Mouse (Mus musculus) CH12.LX (cell line): ENCODE measurements around the gene Pou2af1. TPM values are rescaled to one million over a fixed set of nuclear protein-coding genes. Genes with fewer than 3 reads are reported as not detected.
A peak's percentile ranks its signal among the peaks of the same experiment; 100 is the strongest.

Experiments
- DNase-seq: peaks from one replicate; pipeline ENCODE4 v3.0.0-alpha.2; 2013; ENCODE audit errors: extremely low read depth
- H3K27ac ChIP-seq: 2 replicates; pipeline ENCODE4 v1.5.1; 2012; ENCODE audit warnings: low read depth, mild to moderate bottlenecking, control low read depth, moderate library complexity; ENCODE audit not compliant: insufficient read depth
- H3K27me3 ChIP-seq: replicated peaks from 2 replicates; pipeline ENCODE3; 2012; ENCODE audit warnings: inconsistent platforms
- H3K36me3 ChIP-seq, 2 experiments: replicated peaks in 1 of 2; 2 replicates each; pipeline versions ENCODE3 to v1.6.1; 2012; ENCODE audit warnings: inconsistent platforms in 1 of 2, low read length in 1 of 2, mild to moderate bottlenecking in 1 of 2, mixed read lengths in 1 of 2, moderate library complexity in 1 of 2; ENCODE audit not compliant: control insufficient read depth in 1 of 2, insufficient read depth in 1 of 2
- H3K4me1 ChIP-seq, 2 experiments: 2 replicates each; pipeline ENCODE4 v1.6.1; 2012; ENCODE audit warnings: inconsistent platforms in 1 of 2, moderate library complexity in 1 of 2; ENCODE audit not compliant: insufficient read depth in 2 of 2, control insufficient read depth in 1 of 2
- H3K4me2 ChIP-seq: 2 replicates; pipeline ENCODE4 v1.6.1; 2012; ENCODE audit warnings: low read depth, mild to moderate bottlenecking, control low read depth; ENCODE audit not compliant: poor library complexity, insufficient read depth, severe bottlenecking
- H3K4me3 ChIP-seq, 3 experiments: fragments of 150-350 bp in 1 of 3; sonication (generic) in 1 of 3; replicated peaks in 1 of 3; 2 replicates each; pipeline versions ENCODE3 to v1.5.1; 2011 to 2012; ENCODE audit warnings: low read depth in 2 of 3, low read length in 2 of 3, mild to moderate bottlenecking in 2 of 3, moderate library complexity in 2 of 3, control low read depth in 1 of 3, improper control_type of control experiment in 1 of 3, inconsistent platforms in 1 of 3, mixed read lengths in 1 of 3; ENCODE audit not compliant: poor library complexity in 1 of 3
- H3K79me2 ChIP-seq: replicated peaks from 2 replicates; pipeline ENCODE4 v1.6.1; 2012; ENCODE audit warnings: mild to moderate bottlenecking, moderate library complexity; ENCODE audit not compliant: control insufficient read depth, poor library complexity, insufficient read depth, severe bottlenecking; ENCODE audit errors: extremely low read depth
- H3K9ac ChIP-seq: 2 replicates; pipeline ENCODE4 v1.6.1; 2012; ENCODE audit warnings: low read depth, mild to moderate bottlenecking, control low read depth, moderate library complexity; ENCODE audit not compliant: insufficient read depth
- H3K9me3 ChIP-seq: replicated peaks from 2 replicates; pipeline ENCODE3; 2012; ENCODE audit warnings: low read length, inconsistent platforms, mixed read lengths
- BHLHE40 ChIP-seq: IDR thresholded peaks from 2 replicates; pipeline ENCODE4 v1.6.1; 2011; ENCODE audit warnings: mild to moderate bottlenecking, low read depth, low read length, improper control_type of control experiment
- CHD1 ChIP-seq: IDR thresholded peaks from 2 replicates; pipeline ENCODE4 v1.6.1; 2012; ENCODE audit warnings: low read depth, low read length, improper control_type of control experiment, inconsistent platforms
- CTCF ChIP-seq, 2 experiments: IDR thresholded peaks in 1 of 2; conservative IDR thresholded peaks in 1 of 2; 2 replicates each; pipeline ENCODE4 v1.5.1; 2011 to 2012; ENCODE audit warnings: low read depth in 2 of 2, low read length in 2 of 2, improper control_type of control experiment in 1 of 2, inconsistent platforms in 1 of 2, mild to moderate bottlenecking in 1 of 2, moderate library complexity in 1 of 2
- ELF1 ChIP-seq: IDR thresholded peaks from 2 replicates; pipeline ENCODE4 v1.6.1; 2014; ENCODE audit warnings: low read depth, mild to moderate bottlenecking, inconsistent platforms, low read length, improper control_type of control experiment
- GABPA ChIP-seq: IDR thresholded peaks from 2 replicates; pipeline ENCODE4 v1.6.1; 2012; ENCODE audit warnings: low read depth, low read length, improper control_type of control experiment, inconsistent platforms; ENCODE audit not compliant: insufficient replicate concordance
- HCFC1 ChIP-seq: IDR thresholded peaks from 2 replicates; pipeline ENCODE4 v1.6.1; 2012; ENCODE audit warnings: low read depth, mild to moderate bottlenecking, inconsistent platforms, low read length, improper control_type of control experiment
- KAT2A ChIP-seq: IDR thresholded peaks from 2 replicates; pipeline ENCODE4 v1.6.1; 2012; ENCODE audit warnings: low read length, improper control_type of control experiment, inconsistent platforms; ENCODE audit not compliant: insufficient replicate concordance
- MAFK ChIP-seq: IDR thresholded peaks from 2 replicates; pipeline ENCODE4 v1.6.1; 2011; ENCODE audit warnings: low read length, improper control_type of control experiment; ENCODE audit not compliant: insufficient replicate concordance
- MAZ ChIP-seq: IDR thresholded peaks from 2 replicates; pipeline ENCODE4 v1.6.1; 2012; ENCODE audit warnings: low read depth, mild to moderate bottlenecking, inconsistent platforms, low read length, improper control_type of control experiment, moderate library complexity
- MEF2A ChIP-seq: IDR thresholded peaks from 2 replicates; pipeline ENCODE4 v1.6.1; 2014; ENCODE audit warnings: low read depth, mild to moderate bottlenecking, inconsistent platforms, low read length, improper control_type of control experiment, borderline replicate concordance
- MXI1 ChIP-seq: IDR thresholded peaks from 2 replicates; pipeline ENCODE4 v1.6.1; 2011; ENCODE audit warnings: mild to moderate bottlenecking, low read depth, low read length, improper control_type of control experiment
- NRF1 ChIP-seq: IDR thresholded peaks from 2 replicates; pipeline ENCODE4 v1.6.1; 2014; ENCODE audit warnings: low read depth, mild to moderate bottlenecking, inconsistent platforms, low read length, improper control_type of control experiment, moderate library complexity
- RAD21 ChIP-seq: IDR thresholded peaks from 2 replicates; pipeline ENCODE4 v1.6.1; 2011; ENCODE audit warnings: low read depth, mild to moderate bottlenecking, low read length, improper control_type of control experiment, moderate library complexity
- RCOR1 ChIP-seq: conservative IDR thresholded peaks from 2 replicates; pipeline ENCODE4 v1.6.1; 2012; ENCODE audit warnings: low read depth, mild to moderate bottlenecking, inconsistent platforms, low read length, improper control_type of control experiment
- SIN3A ChIP-seq: IDR thresholded peaks from 2 replicates; pipeline ENCODE4 v1.6.1; 2012; ENCODE audit warnings: low read length, improper control_type of control experiment, inconsistent platforms
- TCF12 ChIP-seq: IDR thresholded peaks from 2 replicates; pipeline ENCODE4 v1.6.1; 2014; ENCODE audit warnings: low read depth, mild to moderate bottlenecking, inconsistent platforms, low read length, improper control_type of control experiment
- ZC3H11A ChIP-seq: IDR thresholded peaks from 2 replicates; pipeline ENCODE4 v1.6.1; 2012; ENCODE audit warnings: low read depth, mild to moderate bottlenecking, inconsistent platforms, low read length, improper control_type of control experiment
- ZMIZ1 ChIP-seq: IDR thresholded peaks from 2 replicates; pipeline ENCODE4 v1.6.1; 2012; ENCODE audit warnings: low read depth, mild to moderate bottlenecking, inconsistent platforms, low read length, improper control_type of control experiment
- ZNF384 ChIP-seq: IDR thresholded peaks from 2 replicates; pipeline ENCODE4 v1.6.1; 2012; ENCODE audit warnings: low read depth, low read length, improper control_type of control experiment, inconsistent platforms
- dilution Hi-C: fragments of 300-500 bp; cut with MboI; formaldehyde crosslinking; loops from 2 replicates; pipeline ENCODE4 v1.14.3; 2020; ENCODE audit warnings: low sequenced_read_pairs; ENCODE audit not compliant: extremely low pct_unique_long_range_greater_than_20kb, extremely low pct_ligation_motif_present
- in situ Hi-C: fragments of 300-500 bp; cut with MboI; formaldehyde crosslinking; loops from 3 replicates; pipeline ENCODE4 v1.14.3; 2019; ENCODE audit warnings: low sequenced_read_pairs, low pct_ligation_motif_present, low pct_unique_long_range_greater_than_20kb, mixed read lengths
- polyA plus RNA-seq: library from polyadenylated mRNA; unstranded; fragments of >175 nt; gene quantifications from 2 replicates; pipeline ENCODE4 v1.2.1, GENCODE M21; 2012; ENCODE audit warnings: low read depth; ENCODE audit not compliant: insufficient read length
- total RNA-seq, 2 experiments: library from RNA; depleted of rRNA; stranded (reverse); fragments of 300-350 nt in 1 of 2; fragments of >200 nt in 1 of 2; gene quantifications; 2 replicates each; pipeline ENCODE4 v1.2.3; 2012 to 2014

Pou2af1 gene
- total and polyA plus RNA-seq, 3 experiments, result 87.4 to 303 (median 173) TPM

- no peak for TF ChIP-seq MEF2A
- TF ChIP-seq MAZ, result peak; percentile 50; the same call in 1 of the 2 replicates
- no peak for TF ChIP-seq ZMIZ1
- TF ChIP-seq TCF12, result no peak
- peak; percentile 38; the same call in 1 of the 2 replicates for TF ChIP-seq NRF1
- TF ChIP-seq SIN3A, result peak; percentile 70; the same call in 1 of the 2 replicates
- peak; percentile 30; the same call in 1 of the 2 replicates for TF ChIP-seq MXI1
These were observed 1.8 kb downstream of the Pou2af1 start (continued) for GRCm38 (mm10) chr9:51215311-51215710.

DNA sequence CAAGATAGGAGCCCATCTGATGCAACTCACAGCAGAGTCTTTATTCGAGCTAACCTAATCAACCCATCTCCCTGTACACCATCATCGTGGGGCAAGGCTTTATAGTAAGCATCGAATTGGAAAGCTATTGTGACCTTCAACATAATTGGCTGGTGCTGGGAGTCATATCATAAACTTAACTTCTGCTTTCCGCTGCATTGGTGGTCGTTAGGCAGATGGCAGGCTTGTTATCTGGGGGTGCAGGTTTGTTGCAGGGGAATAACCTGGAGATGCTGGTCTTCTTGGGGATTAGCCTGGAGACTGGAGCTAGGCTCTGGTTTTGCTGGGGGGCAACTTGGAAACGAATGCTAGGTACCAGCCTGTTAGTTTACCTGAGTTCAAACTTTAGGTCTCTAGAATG lies 2.4 kb downstream of the Pou2af1 start:
- Histone ChIP-seq H3K36me3 (peaks cover 0 to 17% of the 10 kb centered on the region in 2 experiments), H3K4me1 (peaks cover 10 to 61% of the 10 kb centered on the region in 2 experiments), H3K9ac (peak overlapping the region; percentile 62), H3K27ac (peak overlapping the region; percentile 64; the same call in 1 of the 2 replicates), H3K79me2 (peaks cover 51% of the 10 kb centered on the region), H3K27me3 (no peaks in the 10 kb centered on the region), H3K4me2 (peak overlapping the region; percentile 95), H3K4me3 (peak overlapping the region; percentile 58 to 85 (median 81)), H3K9me3 (no peaks in the 10 kb centered on the region)
- TF ChIP-seq RCOR1 (no peak), MAZ (no peak), HCFC1 (no peak), KAT2A (no peak), MXI1 (no peak), MAFK (no peak), CTCF (conservative IDR thresholded peaks at IDR 0.05 in 1 of 2, IDR thresholded peaks at IDR 0.05 in 1 of 2; ENCODE audit: low read depth in 2 of 2, low read length in 2 of 2) (no peak), NRF1 (no peak), RAD21 (no peak), ELF1 (no peak), GABPA (no peak), CHD1 (no peak), BHLHE40 (no peak), ZNF384 (no peak), ZC3H11A (no peak)
- dilution Hi-C loops, result no loop called here
- in situ Hi-C loops, result no loop called here
- peak; percentile 35 for DNase-seq
